Mouse (Mus musculus) stomach, postnatal 0 days (tissue): ENCODE measurements around the gene Ppt2. TPM values are rescaled to one million over a fixed set of nuclear protein-coding genes. Genes with fewer than 3 reads are reported as not detected.
A peak's percentile ranks its signal among the peaks of the same experiment; 100 is the strongest.

Experiments
- ATAC-seq: fragments of 200-750 bp; cut with Nextera tagmentation; 2 replicates; pipeline ENCODE4 v1.8.0; 2017; ENCODE audit not compliant: low FRiP score, low TSS enrichment
- DNase-seq: peaks from one replicate; pipeline ENCODE4 v3.0.0-alpha.2; 2016; ENCODE audit warnings: low spot score
- H3K27ac ChIP-seq: fragments of 300-500 bp; sonication (generic); replicated peaks from 2 replicates; pipeline ENCODE4 v1.5.1; 2014; ENCODE audit warnings: mild to moderate bottlenecking, control low read depth
- H3K27me3 ChIP-seq: fragments of 300-500 bp; sonication (generic); 2 replicates; pipeline ENCODE4 v1.6.1; 2014; ENCODE audit warnings: low read length; ENCODE audit not compliant: control insufficient read depth, insufficient read depth
- H3K36me3 ChIP-seq: fragments of 300-500 bp; sonication (generic); 2 replicates; pipeline ENCODE4 v1.6.1; 2014; ENCODE audit warnings: low read length, mixed read lengths; ENCODE audit not compliant: control insufficient read depth, insufficient read depth
- H3K4me1 ChIP-seq: fragments of 300-500 bp; sonication (generic); replicated peaks from 2 replicates; pipeline ENCODE4 v1.6.1; 2014; ENCODE audit warnings: antibody characterized with exemption; ENCODE audit not compliant: control insufficient read depth, insufficient read depth
- H3K4me2 ChIP-seq: fragments of 300-500 bp; sonication (generic); replicated peaks from 2 replicates; pipeline ENCODE4 v1.6.1; 2014; ENCODE audit warnings: low read depth, mild to moderate bottlenecking, control low read depth, moderate library complexity
- H3K4me3 ChIP-seq: fragments of 300-500 bp; sonication (generic); 2 replicates; pipeline ENCODE4 v1.5.1; 2014; ENCODE audit warnings: low read depth, low read length, control low read depth
- H3K9ac ChIP-seq: fragments of 300-500 bp; sonication (generic); 2 replicates; pipeline ENCODE4 v1.6.1; 2014; ENCODE audit warnings: mild to moderate bottlenecking, low read length, control low read depth, mixed read lengths
- H3K9me3 ChIP-seq: fragments of 300-500 bp; sonication (generic); 2 replicates; pipeline ENCODE4 v1.6.1; 2016; ENCODE audit warnings: low read length; ENCODE audit not compliant: control insufficient read depth
- CTCF ChIP-seq: IDR thresholded peaks from 2 replicates; pipeline ENCODE4 v1.5.1; 2016; ENCODE audit warnings: antibody characterized with exemption, low read depth, mild to moderate bottlenecking, moderate library complexity
- EP300 ChIP-seq: optimal IDR thresholded peaks from 2 replicates; pipeline ENCODE3; 2016; ENCODE audit warnings: antibody characterized with exemption
- WGBS: fragments of 180-500 bp; shearing (Covaris S2); extraction: QIAGEN DNeasy Blood & Tissue Kit; methylation state at CpG from one replicate; pipeline ENCODE4 v1.1.7; 2014; 5-methylcytosine and 5-hydroxymethylcytosine counted together
- polyA plus RNA-seq: library from polyadenylated mRNA; unstranded; fragments of >200 nt; fragmentation: Nextera tagmentation; extraction: Ambion mirVana; gene quantifications from 2 replicates; pipeline ENCODE4 v1.2.1, GENCODE M21; 2015

The Ppt2 gene
- polyA plus RNA-seq, 1 experiment from 2014 or later, result 16.5 TPM

DNA sequence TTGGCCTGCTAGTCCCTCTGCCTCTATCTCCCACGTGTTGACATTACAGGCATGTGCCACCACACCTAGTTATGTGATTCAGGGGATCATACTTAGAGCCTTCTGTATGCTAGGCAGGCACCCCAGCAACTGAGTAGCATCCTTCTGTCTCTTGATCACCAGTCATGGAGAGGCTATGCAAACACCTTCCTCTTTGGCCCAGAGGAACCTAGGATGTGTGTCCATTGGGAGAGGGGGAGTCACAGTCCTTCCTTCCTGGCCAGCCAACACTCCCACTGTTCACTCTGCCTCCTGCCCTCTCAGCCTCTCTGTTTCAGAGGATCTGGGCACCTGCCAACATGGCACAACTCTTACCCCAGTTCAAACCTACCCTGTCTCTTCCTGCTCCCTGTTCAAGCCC, 35.2 kb upstream of the Ppt2 start:
- no peak for DNase-seq
- Histone ChIP-seq H3K27me3 (peaks cover 2% of the 10 kb centered on the region; the same call in 1 of the 2 replicates), H3K4me3 (no peak overlapping the region), H3K36me3 (no peaks in the 10 kb centered on the region), H3K4me1 (no peaks in the 10 kb centered on the region), H3K27ac (no peak overlapping the region), H3K9me3 (no peaks in the 10 kb centered on the region), H3K9ac (no peak overlapping the region), H3K4me2 (no peak overlapping the region)
- WGBS, result 22% methylated on average over 1 of the region's 1 CpGs
- TF ChIP-seq CTCF, result no peak
- no peak for TF ChIP-seq EP300
- no peak for ATAC-seq

- WGBS, result 81% methylated on average over 8 of the region's 8 CpGs
Observed at GRCm38 (mm10) chr17:34662978-34663377, 34.7 kb upstream of the Ppt2 start.

GRCm38 (mm10) chr17:34662468-34662867, 34.2 kb upstream of the Ppt2 start:
- Histone ChIP-seq H3K9ac (no peak overlapping the region), H3K27me3 (peaks cover 2% of the 10 kb centered on the region; the same call in 1 of the 2 replicates), H3K4me3 (no peak overlapping the region), H3K36me3 (no peaks in the 10 kb centered on the region), H3K4me2 (no peak overlapping the region), H3K4me1 (no peaks in the 10 kb centered on the region), H3K27ac (no peak overlapping the region), H3K9me3 (no peaks in the 10 kb centered on the region)
- TF ChIP-seq CTCF (no peak), EP300 (no peak)
- ATAC-seq (no peak), DNase-seq (no peak)
- 72% methylated on average over 1 of the region's 1 CpGs for WGBS

More at GRCm38 (mm10) chr17:34662978-34663377, 34.7 kb upstream of the Ppt2 start:
- H3K27ac ChIP-seq, result no peak overlapping the region
- ATAC-seq (no peak), DNase-seq (no peak)
- no peaks in the 10 kb centered on the region for H3K36me3 ChIP-seq
- peaks cover 2% of the 10 kb centered on the region; the same call in 1 of the 2 replicates for H3K27me3 ChIP-seq
- no peaks in the 10 kb centered on the region for H3K9me3 ChIP-seq
- H3K4me3 ChIP-seq, result no peak overlapping the region
- TF ChIP-seq EP300, result no peak
- no peak for TF ChIP-seq CTCF
- no peak overlapping the region for H3K4me2 ChIP-seq
- no peak overlapping the region for H3K9ac ChIP-seq
- H3K4me1 ChIP-seq, result no peaks in the 10 kb centered on the region

- TF ChIP-seq CTCF (no peak), EP300 (no peak)
- no peak for DNase-seq
- peak; percentile 53; the same call in 1 of the 2 replicates for ATAC-seq
- Histone ChIP-seq H3K4me3 (peak overlapping the region; percentile 31; the same call in 1 of the 2 replicates), H3K9ac (peak overlapping the region; percentile 47), H3K4me1 (no peaks in the 10 kb centered on the region; the same call in 1 of the 2 replicates), H3K4me2 (peak overlapping the region; percentile 46), H3K36me3 (no peaks in the 10 kb centered on the region), H3K27me3 (peaks cover 2% of the 10 kb centered on the region; the same call in 1 of the 2 replicates), H3K27ac (peak overlapping the region; percentile 78), H3K9me3 (no peaks in the 10 kb centered on the region)
- 2% methylated on average over 19 of the region's 19 CpGs for WGBS
Observed at GRCm38 (mm10) chr17:34661121-34661591, 32.8 kb upstream of the Ppt2 start.

GRCm38 (mm10) chr17:34660259-34660820, 32.0 kb upstream of the Ppt2 start:
- 24% methylated on average over 11 of the region's 11 CpGs for WGBS
- Histone ChIP-seq H3K4me1 (no peaks in the 10 kb centered on the region; the same call in 1 of the 2 replicates), H3K36me3 (no peaks in the 10 kb centered on the region), H3K27ac (peak overlapping the region; percentile 78), H3K27me3 (peaks cover 2% of the 10 kb centered on the region; the same call in 1 of the 2 replicates), H3K9me3 (no peaks in the 10 kb centered on the region), H3K4me3 (peak overlapping the region; percentile 31; the same call in 1 of the 2 replicates), H3K4me2 (peak overlapping the region; percentile 46), H3K9ac (peak overlapping the region; percentile 47)
- no peak for ATAC-seq
- DNase-seq, result no peak
- TF ChIP-seq CTCF, result no peak
- TF ChIP-seq EP300, result no peak

GRCm38 (mm10) chr17:34659897-34660214, 31.5 kb upstream of the Ppt2 start:
- DNase-seq (no peak), ATAC-seq (no peak)
- H3K4me2 ChIP-seq, result no peak overlapping the region; the same call in 1 of the 2 replicates
- no peaks in the 10 kb centered on the region; the same call in 1 of the 2 replicates for H3K4me1 ChIP-seq
- no peak overlapping the region for H3K4me3 ChIP-seq
- TF ChIP-seq EP300 (no peak), CTCF (no peak)
- H3K36me3 ChIP-seq, result no peaks in the 10 kb centered on the region
- H3K27me3 ChIP-seq, result peaks cover 2% of the 10 kb centered on the region; the same call in 1 of the 2 replicates
- H3K9me3 ChIP-seq, result no peaks in the 10 kb centered on the region
- WGBS, result 57% methylated on average over 3 of the region's 3 CpGs
- H3K27ac ChIP-seq, result no peak overlapping the region
- H3K9ac ChIP-seq, result no peak overlapping the region
